Mouse (Mus musculus) kidney, embryonic 14.5 days (tissue): ENCODE measurements around the gene Tspan1. TPM values are rescaled to one million over a fixed set of nuclear protein-coding genes. Genes with fewer than 3 reads are reported as not detected.

ENCODE experiments used
- ATAC-seq: fragments of 200-750 bp; cut with Nextera tagmentation; 2 replicates; pipeline ENCODE4 v1.8.0; 2017; ENCODE audit warnings: moderate number of reproducible peaks, mild to moderate bottlenecking, moderate TSS enrichment, moderate library complexity; ENCODE audit not compliant: low FRiP score, low TSS enrichment
- H3K27ac ChIP-seq: fragments of 300-500 bp; sonication (generic); 2 replicates; pipeline ENCODE4 v1.5.1; 2014; ENCODE audit warnings: low read depth, mild to moderate bottlenecking, low read length, moderate library complexity, mixed read lengths
- H3K27me3 ChIP-seq: fragments of 300-500 bp; sonication (generic); 2 replicates; pipeline ENCODE4 v1.6.1; 2014; ENCODE audit warnings: mild to moderate bottlenecking, low read length; ENCODE audit not compliant: control insufficient read depth, insufficient read depth
- H3K36me3 ChIP-seq: fragments of 300-500 bp; sonication (generic); 2 replicates; pipeline ENCODE4 v1.6.1; 2014; ENCODE audit warnings: low read length, mixed read lengths; ENCODE audit not compliant: control insufficient read depth, insufficient read depth
- H3K4me1 ChIP-seq: fragments of 300-500 bp; sonication (generic); 2 replicates; pipeline ENCODE4 v1.6.1; 2014; ENCODE audit warnings: low read length, mixed read lengths; ENCODE audit not compliant: control insufficient read depth, insufficient read depth
- H3K4me2 ChIP-seq: fragments of 300-500 bp; sonication (generic); replicated peaks from 2 replicates; pipeline ENCODE4 v1.6.1; 2014; ENCODE audit warnings: low read depth, mild to moderate bottlenecking, low read length
- H3K4me3 ChIP-seq: fragments of 300-500 bp; sonication (generic); 2 replicates; pipeline ENCODE4 v1.5.1; 2014; ENCODE audit warnings: mild to moderate bottlenecking, low read length
- H3K9ac ChIP-seq: fragments of 300-500 bp; sonication (generic); 2 replicates; pipeline ENCODE4 v1.6.1; 2014; ENCODE audit warnings: low read depth, mild to moderate bottlenecking, low read length, moderate library complexity
- H3K9me3 ChIP-seq: fragments of 300-500 bp; sonication (generic); 2 replicates; pipeline ENCODE4 v1.6.1; 2016; ENCODE audit warnings: low read length; ENCODE audit not compliant: control insufficient read depth
- WGBS: fragments of 180-500 bp; shearing (Covaris S2); extraction: QIAGEN DNeasy Blood & Tissue Kit; methylation state at CpG from one replicate; pipeline ENCODE4 v1.1.7; 2014; 5-methylcytosine and 5-hydroxymethylcytosine counted together
- polyA plus RNA-seq: library from polyadenylated mRNA; unstranded; fragments of >200 nt; fragmentation: Nextera tagmentation; extraction: Ambion mirVana; gene quantifications from 2 replicates; pipeline ENCODE4 v1.2.1, GENCODE M21; 2014

The Tspan1 gene
- polyA plus RNA-seq, 1 experiment from 2014 or later: 0.89 TPM

DNA sequence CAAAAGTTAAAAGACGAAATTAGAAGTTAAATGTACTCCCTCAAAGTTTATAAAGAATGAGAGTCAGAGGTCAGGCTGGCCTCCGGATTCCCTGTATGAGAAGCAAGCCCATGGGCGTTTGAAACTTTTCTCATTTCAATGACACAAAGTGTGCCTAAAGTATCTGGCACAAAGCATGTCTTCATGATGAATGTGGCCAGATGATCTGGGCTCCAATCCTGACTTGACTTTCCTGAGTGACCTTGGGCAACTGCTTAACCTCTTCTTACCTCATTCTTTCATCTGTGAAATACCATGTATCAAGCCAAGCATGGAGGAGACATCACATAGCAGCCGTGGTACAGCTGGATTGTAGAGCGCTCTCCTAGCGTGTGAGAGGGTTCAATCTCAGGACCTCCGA, 25.1 kb downstream of the Tspan1 start:
- H3K36me3 ChIP-seq: no peaks in the 10 kb centered on the region
- no peak overlapping the region for H3K27ac ChIP-seq
- no peak overlapping the region for H3K4me3 ChIP-seq
- H3K9ac ChIP-seq: no peak overlapping the region
- ATAC-seq: no peak
- WGBS: 69% methylated on average over 7 of the region's 7 CpGs
- H3K9me3 ChIP-seq: no peaks in the 10 kb centered on the region
- no peaks in the 10 kb centered on the region for H3K27me3 ChIP-seq
- H3K4me1 ChIP-seq: peaks cover 7% of the 10 kb centered on the region; the same call in 1 of the 2 replicates
- H3K4me2 ChIP-seq: no peak overlapping the region

DNA sequence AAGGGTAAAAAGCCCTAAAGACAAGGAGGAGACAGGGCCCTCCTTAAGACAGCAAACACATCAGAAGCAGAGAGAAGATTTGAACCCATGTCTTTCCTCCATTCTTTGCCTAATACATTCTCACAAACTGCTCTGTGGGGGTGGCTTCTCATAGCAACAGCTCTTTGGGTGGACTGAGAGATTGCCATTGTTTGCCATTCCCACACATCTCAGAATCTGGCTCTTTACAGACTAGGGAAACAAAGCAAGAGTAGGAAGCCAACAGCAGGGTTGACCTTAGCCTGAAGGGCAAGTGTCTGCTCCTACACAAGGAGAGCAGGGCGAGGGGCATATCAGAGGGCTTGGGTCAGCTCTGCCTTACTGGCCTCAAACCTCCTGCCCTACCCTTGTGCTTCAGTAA, 25.7 kb downstream of the Tspan1 start:
- 82% methylated on average over 1 of the region's 1 CpGs for WGBS
- ATAC-seq: no peak
- Histone ChIP-seq H3K27me3 (no peaks in the 10 kb centered on the region), H3K4me1 (peaks cover 7% of the 10 kb centered on the region; the same call in 1 of the 2 replicates), H3K9me3 (no peaks in the 10 kb centered on the region), H3K27ac (no peak overlapping the region), H3K36me3 (no peaks in the 10 kb centered on the region), H3K9ac (no peak overlapping the region), H3K4me2 (no peak overlapping the region), H3K4me3 (no peak overlapping the region)

DNA sequence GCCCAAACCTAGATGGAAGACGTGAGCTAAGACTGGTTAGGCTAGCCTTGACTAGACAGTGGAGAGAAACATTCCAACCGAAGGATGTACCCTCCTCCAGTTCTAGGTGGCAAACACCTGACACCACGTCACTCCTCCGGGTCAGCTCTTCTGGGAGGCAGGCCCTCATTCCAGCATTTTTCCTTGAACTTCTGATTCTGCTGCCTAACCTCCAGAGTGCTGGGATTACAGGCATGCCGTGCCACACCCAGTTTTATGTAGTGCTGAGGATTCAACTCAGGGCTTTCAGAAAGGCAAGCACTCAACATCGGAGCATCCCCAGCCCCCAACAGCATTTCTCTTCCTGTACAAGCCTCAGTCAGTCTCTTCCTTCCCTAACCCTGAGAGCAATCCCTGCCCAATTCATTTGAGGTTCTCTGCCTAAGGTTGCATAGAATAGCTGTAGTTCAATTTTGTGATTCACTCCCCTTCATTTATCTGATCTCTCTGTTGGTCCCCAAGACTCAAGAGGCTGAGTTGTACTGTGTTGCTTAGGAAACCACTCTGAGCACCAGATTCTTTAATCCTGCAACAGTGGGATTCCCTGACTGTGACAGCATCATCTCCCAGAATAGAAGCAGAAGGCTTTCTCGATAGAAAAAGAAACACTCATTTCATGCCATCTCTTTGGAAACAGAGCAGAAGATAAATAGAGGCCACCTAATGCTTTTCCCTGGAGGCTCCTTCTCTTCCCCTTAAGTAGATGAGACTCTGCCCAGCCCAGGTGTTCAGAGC, 26.4 kb downstream of the Tspan1 start:
- Histone ChIP-seq H3K4me1 (peaks cover 7% of the 10 kb centered on the region; the same call in 1 of the 2 replicates), H3K9ac (no peak overlapping the region), H3K4me3 (no peak overlapping the region), H3K4me2 (no peak overlapping the region), H3K36me3 (no peaks in the 10 kb centered on the region), H3K27ac (no peak overlapping the region), H3K27me3 (no peaks in the 10 kb centered on the region), H3K9me3 (no peaks in the 10 kb centered on the region)
- WGBS: 75% methylated on average over 7 of the region's 7 CpGs
- no peak for ATAC-seq

DNA sequence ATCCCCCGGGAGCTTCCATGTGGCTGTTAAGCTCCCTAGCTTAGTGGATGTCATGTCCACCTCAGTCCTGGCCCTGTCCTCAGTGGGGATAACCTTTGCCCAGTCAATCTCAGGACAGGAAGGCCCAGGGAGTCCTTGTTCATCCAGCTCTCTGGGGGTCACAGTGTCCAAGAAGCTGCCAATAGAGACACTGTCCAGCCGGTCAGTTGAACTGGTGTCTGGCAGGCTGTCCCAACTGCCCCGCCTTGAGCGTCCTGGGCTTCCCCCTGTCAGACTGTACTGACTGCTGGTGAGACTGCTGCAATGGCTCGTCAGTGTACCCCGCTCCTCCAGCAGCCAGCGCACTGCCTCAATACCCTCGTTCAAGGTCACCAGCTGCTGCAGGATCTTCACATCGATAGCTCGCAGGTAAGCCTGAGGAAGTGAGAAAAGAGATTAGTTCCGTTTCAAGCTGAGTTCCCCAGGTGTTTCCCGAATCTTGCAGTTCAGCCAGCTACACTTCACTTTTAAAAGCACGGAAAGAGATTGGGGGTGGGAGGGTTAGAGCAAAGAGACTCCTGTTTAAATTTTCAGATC, 29.9 kb downstream of the Tspan1 start:
- H3K9me3 ChIP-seq: no peaks in the 10 kb centered on the region
- H3K4me3 ChIP-seq: no peak overlapping the region
- H3K4me1 ChIP-seq: no peaks in the 10 kb centered on the region
- 55% methylated on average over 13 of the region's 13 CpGs for WGBS
- no peak for ATAC-seq
- H3K4me2 ChIP-seq: no peak overlapping the region
- H3K9ac ChIP-seq: no peak overlapping the region
- no peak overlapping the region for H3K27ac ChIP-seq
- H3K36me3 ChIP-seq: no peaks in the 10 kb centered on the region
- no peaks in the 10 kb centered on the region for H3K27me3 ChIP-seq

DNA sequence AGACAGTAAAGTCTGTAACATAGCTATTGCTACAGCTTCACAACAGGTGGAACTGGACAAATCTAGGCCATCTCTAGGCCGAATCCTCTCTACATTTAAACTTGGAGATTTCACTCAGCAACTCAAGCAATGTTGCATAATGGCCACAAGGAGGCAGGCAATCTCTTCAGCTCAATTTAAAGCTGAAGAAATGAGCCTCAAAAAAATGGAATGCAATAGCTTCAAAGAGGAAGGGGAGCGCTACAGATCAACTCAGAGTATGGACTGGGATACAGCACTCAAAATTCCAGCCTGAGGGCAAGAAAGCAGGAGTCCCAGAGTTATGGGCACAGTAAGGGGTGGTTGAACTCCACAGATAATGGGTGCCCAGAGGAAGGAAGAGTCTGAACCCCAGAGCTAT, 32.4 kb downstream of the Tspan1 start:
- Histone ChIP-seq H3K4me2 (no peak overlapping the region), H3K9me3 (no peaks in the 10 kb centered on the region), H3K36me3 (no peaks in the 10 kb centered on the region), H3K27me3 (no peaks in the 10 kb centered on the region), H3K27ac (no peak overlapping the region), H3K4me1 (no peaks in the 10 kb centered on the region), H3K4me3 (no peak overlapping the region), H3K9ac (no peak overlapping the region)
- 28% methylated on average over 2 of the region's 2 CpGs for WGBS
- ATAC-seq: no peak

DNA sequence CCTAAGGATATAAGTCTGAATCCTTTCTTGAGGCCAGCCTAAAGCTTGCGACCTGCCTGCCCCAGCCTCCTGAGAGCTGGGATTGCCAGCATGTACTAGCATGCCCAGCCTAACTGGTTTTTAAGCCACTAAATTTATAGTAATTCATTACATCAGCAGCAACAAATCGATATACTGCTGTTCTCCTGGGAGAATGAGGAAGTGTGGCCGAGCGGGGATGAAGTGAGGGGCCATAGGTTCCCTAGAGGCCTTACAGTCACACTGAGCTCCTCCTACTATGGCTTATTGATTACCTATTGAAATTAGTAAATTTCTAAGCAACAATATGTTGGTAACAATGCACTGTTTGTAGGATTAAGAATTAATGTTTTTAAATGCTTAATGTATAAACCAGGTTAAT, 34.3 kb downstream of the Tspan1 start:
- Histone ChIP-seq H3K9me3 (no peaks in the 10 kb centered on the region), H3K4me2 (no peak overlapping the region), H3K27ac (no peak overlapping the region), H3K27me3 (no peaks in the 10 kb centered on the region), H3K9ac (no peak overlapping the region), H3K4me1 (no peaks in the 10 kb centered on the region), H3K4me3 (no peak overlapping the region), H3K36me3 (no peaks in the 10 kb centered on the region)
- WGBS: 85% methylated on average over 4 of the region's 4 CpGs
- no peak for ATAC-seq

DNA sequence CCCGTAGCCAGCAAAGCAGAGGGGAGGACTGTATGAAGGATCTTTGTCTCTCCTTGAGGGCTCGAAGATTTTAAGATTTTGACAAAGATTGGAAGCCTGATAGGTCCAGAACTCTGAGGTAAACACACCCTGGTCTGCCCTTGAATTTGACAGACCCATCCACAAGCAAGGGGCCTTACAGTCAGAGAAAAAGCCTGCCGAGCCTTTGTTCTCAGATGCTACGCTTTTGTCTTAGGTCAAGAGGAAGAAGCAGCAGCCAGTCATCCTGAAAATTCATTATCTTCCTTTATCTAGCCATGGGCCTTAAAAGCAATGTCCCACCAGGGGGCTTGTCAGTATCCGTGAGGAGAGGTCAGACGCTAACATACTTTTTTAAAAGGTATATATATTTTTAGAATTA, 39.4 kb downstream of the Tspan1 start:
- WGBS: 78% methylated on average over 6 of the region's 6 CpGs
- no peak overlapping the region for H3K4me3 ChIP-seq
- H3K27me3 ChIP-seq: no peaks in the 10 kb centered on the region

DNA sequence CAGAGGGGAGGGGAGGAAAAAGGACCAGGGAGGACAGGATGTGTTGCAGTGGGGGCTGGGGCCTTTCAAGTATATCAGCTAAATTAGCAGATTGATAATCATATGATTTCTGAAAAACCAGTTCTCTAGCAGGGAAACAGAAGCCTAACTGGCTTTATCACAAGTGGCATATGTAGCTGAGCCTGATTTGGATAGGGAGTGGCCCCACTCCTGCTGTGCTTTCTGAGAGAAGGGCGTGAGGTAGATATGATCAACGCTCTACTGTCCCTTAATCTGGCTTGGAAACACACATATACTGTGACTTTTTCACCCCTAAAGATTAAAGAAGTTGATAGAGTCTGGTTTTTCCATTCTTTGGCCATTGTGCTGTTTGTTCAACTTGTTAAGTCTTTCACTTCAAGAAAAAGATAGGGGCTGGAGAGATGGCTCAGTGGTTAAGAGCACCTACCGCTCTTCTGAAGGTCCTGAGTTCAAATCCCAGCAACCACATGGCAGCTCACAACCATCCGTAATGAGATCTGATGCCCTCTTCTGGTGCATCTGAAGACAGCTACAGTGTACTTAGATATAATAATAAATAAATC, 41.5 kb downstream of the Tspan1 start:
- H3K9me3 ChIP-seq: no peaks in the 10 kb centered on the region
- no peak for ATAC-seq
- WGBS: 93% methylated on average over 4 of the region's 4 CpGs

More for the DNA sequence above, 39.4 kb downstream of the Tspan1 start:
- no peaks in the 10 kb centered on the region for H3K9me3 ChIP-seq
- no peak overlapping the region for H3K27ac ChIP-seq
- no peak for ATAC-seq
- peaks cover 5% of the 10 kb centered on the region; the same call in 1 of the 2 replicates for H3K4me1 ChIP-seq
- no peak overlapping the region for H3K4me2 ChIP-seq
- H3K9ac ChIP-seq: no peak overlapping the region
- H3K36me3 ChIP-seq: no peaks in the 10 kb centered on the region

More for the DNA sequence above, 41.5 kb downstream of the Tspan1 start:
- Histone ChIP-seq H3K9ac (no peak overlapping the region), H3K4me3 (no peak overlapping the region), H3K4me1 (peaks cover 11% of the 10 kb centered on the region; the same call in 1 of the 2 replicates), H3K27ac (no peak overlapping the region), H3K27me3 (no peaks in the 10 kb centered on the region), H3K4me2 (no peak overlapping the region), H3K36me3 (no peaks in the 10 kb centered on the region)
